Mouse (Mus musculus) cerebellum, adult 2 months (tissue): Measurements from ENCODE around the gene Tmem132c.

Experiments used
- CTCF ChIP-seq: fragments of 200-500 bp; IDR thresholded peaks from 2 replicates; pipeline ENCODE4 v1.5.1; 2011; ENCODE audit warnings: low read depth, mild to moderate bottlenecking, control low read depth, low read length, moderate library complexity, borderline replicate concordance; ENCODE audit not compliant: insufficient read depth
- POLR2A ChIP-seq: fragments of 200-500 bp; IDR thresholded peaks from 2 replicates; pipeline ENCODE4 v1.6.1; 2011; ENCODE audit warnings: low read length, control low read depth, borderline replicate concordance; ENCODE audit not compliant: insufficient read depth

DNA sequence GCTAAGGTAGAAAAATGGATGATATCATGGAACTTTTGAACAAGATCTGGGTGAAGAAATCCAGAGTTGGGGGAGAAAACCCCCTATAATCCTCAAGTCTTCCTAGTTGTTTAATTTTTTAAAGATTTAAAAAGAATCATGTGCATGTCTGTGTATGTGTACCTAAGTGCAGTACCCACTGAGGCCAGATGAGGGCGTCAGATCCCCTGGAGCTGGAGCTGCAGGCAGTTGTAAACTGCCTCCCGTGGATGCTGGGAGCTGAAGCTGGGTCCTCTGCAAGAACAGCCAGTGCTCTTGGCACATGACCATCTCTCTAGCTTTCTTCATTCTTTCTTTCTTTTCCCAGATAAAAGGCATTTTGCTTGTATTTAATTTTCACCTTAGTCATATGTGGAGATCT is 103.1 kb downstream of the Tmem132c start:
- TF ChIP-seq CTCF = peak; percentile 35
- no peak for TF ChIP-seq POLR2A
